Mouse (Mus musculus) E14TG2a.4 (cell line): ENCODE data around the gene Mrpl43.

Experiments
- H3K27me3 ChIP-seq: 2 replicates; pipeline ENCODE4 v1.6.1; 2014; ENCODE audit warnings: low read length, control low read depth; ENCODE audit not compliant: insufficient read depth
- H3K36me3 ChIP-seq: 2 replicates; pipeline ENCODE4 v1.6.1; 2014; ENCODE audit warnings: low read length, control low read depth; ENCODE audit not compliant: insufficient read depth
- H3K4me1 ChIP-seq: replicated peaks from 2 replicates; pipeline ENCODE4 v1.6.1; 2014; ENCODE audit warnings: low read depth, low read length, control low read depth
- H3K4me3 ChIP-seq: replicated peaks from 2 replicates; pipeline ENCODE4 v1.5.1; 2014; ENCODE audit warnings: mild to moderate bottlenecking, low read length
- H3K9me3 ChIP-seq: 2 replicates; pipeline ENCODE4 v1.6.1; 2014; ENCODE audit warnings: low read length, control low read depth
- CTCF ChIP-seq: conservative IDR thresholded peaks from 2 replicates; pipeline ENCODE4 v1.5.1; 2014; ENCODE audit warnings: low read length
- NANOG ChIP-seq: IDR thresholded peaks from 2 replicates; pipeline ENCODE4 v1.6.1; 2014; ENCODE audit warnings: borderline replicate concordance, low read length, mixed read lengths
- POU5F1 ChIP-seq: IDR thresholded peaks from 2 replicates; pipeline ENCODE4 v1.6.1; 2014; ENCODE audit warnings: low read length, borderline replicate concordance

Gene Mrpl43

GRCm38 (mm10) chr19:45005957-45006712, at the start of gene Mrpl43:
TSS of gene Mrpl43 (minus strand) at chr19:45006442.
- peaks cover 82% of the 10 kb centered on the region for H3K4me1 ChIP-seq
- peaks cover 80% of the 10 kb centered on the region for H3K36me3 ChIP-seq
- H3K27me3 ChIP-seq, result no peaks in the 10 kb centered on the region
- no peak for TF ChIP-seq POU5F1
- TF ChIP-seq NANOG, result no peak
- no peak for TF ChIP-seq CTCF
- peak within 1 kb of the TSS; percentile 99 for H3K4me3 ChIP-seq
- H3K9me3 ChIP-seq, result no peaks in the 10 kb centered on the region

DNA sequence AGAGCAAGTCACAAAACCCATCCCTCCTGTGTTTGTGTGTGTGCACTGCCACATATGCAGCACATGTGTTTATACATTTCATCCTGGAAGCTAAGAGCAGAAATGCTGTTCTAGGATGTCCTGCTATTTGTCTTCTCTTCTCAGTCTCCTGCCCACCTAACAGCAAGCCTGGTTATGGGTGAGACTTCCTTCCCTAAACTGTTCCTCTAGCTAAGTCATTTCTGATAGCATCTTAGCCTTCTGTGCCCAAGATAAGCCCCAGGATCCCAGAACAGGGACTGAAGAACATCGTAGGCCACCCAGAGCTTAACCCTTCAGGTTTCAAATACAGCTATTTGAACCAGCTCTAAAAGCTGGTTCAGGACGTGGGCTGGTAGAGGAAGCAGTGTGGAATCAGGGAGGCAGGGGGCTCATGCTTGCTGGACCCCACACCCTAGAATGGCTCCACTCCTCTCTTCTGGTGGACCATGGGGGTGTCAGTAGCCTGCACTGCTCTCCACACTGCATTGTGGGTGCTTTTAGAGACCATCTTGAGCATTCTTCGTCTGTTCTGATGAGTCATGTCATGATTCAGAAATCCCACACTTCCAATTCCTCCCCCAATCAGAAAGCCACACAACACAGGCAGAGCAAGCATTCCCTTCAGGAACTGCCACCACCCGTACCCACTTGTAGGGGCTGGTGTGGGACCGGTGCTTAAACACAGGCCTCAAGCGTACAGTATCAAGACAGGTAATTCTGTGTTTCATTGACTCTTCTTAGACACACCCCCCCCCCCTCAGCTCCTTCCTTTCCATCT, 48.8 kb upstream of the Mrpl43 start:
- peaks cover 53% of the 10 kb centered on the region for H3K4me1 ChIP-seq
- H3K27me3 ChIP-seq, result peaks cover 10% of the 10 kb centered on the region
- H3K36me3 ChIP-seq, result peaks cover 5% of the 10 kb centered on the region; the same call in 1 of the 2 replicates
- no peak for TF ChIP-seq CTCF
- no peak for TF ChIP-seq POU5F1
- TF ChIP-seq NANOG, result no peak
- no peaks in the 10 kb centered on the region for H3K9me3 ChIP-seq
- H3K4me3 ChIP-seq, result no peak overlapping the region

DNA sequence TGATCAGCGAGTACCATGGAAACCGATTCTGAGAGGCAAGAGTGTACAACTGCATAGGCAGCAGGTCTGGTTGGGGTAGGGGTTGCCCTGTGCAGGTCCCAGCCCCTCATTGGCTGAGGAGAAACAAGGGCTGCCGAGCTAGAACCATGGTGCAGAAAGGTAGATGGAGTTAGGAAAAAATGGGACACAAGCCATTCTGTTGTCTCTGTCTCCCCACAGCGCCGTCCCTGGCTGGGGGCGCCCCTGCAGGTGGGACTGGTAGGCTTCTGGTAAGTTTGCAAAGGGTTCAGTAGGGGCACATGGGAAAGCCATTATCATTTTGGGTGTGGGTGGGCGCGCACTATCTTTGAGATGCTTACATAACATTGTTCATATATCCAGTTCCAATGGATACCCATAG, 47.2 kb upstream of the Mrpl43 start:
- H3K9me3 ChIP-seq, result no peaks in the 10 kb centered on the region
- H3K36me3 ChIP-seq, result peaks cover 5% of the 10 kb centered on the region; the same call in 1 of the 2 replicates
- no peak for TF ChIP-seq NANOG
- TF ChIP-seq CTCF, result 0 out of 2 replicates have a peak, but pooled peaks have one; percentile 6
- no peak for TF ChIP-seq POU5F1
- peaks cover 64% of the 10 kb centered on the region for H3K4me1 ChIP-seq
- H3K27me3 ChIP-seq, result peaks cover 25% of the 10 kb centered on the region
- 0 out of 2 replicates have a peak overlapping the region, but pooled peaks have one; percentile 7 for H3K4me3 ChIP-seq

DNA sequence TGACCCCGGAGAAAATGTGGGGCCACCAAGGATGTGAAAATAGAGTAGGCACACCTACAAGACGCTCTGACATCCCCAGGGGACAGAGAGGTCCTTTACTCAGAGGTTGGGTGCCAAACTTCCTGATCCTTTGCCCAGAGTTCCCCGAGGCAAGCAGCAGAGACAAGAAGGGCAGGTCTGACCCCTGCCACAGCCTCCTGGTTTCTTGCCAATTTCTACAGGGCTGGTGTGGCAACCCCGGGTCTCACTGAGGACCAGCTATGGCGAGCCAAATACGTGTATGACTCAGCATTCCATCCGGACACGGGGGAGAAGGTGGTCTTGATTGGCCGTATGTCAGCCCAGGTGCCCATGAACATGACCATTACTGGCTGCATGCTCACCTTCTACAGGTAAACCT, 43.3 kb upstream of the Mrpl43 start:
- Histone ChIP-seq H3K27me3 (peaks cover 60% of the 10 kb centered on the region), H3K9me3 (no peaks in the 10 kb centered on the region), H3K36me3 (peaks cover 5% of the 10 kb centered on the region; the same call in 1 of the 2 replicates), H3K4me1 (peaks cover 75% of the 10 kb centered on the region), H3K4me3 (no peak overlapping the region)
- TF ChIP-seq NANOG (no peak), CTCF (no peak), POU5F1 (no peak)

- Histone ChIP-seq H3K4me3 (peak overlapping the region; percentile 74; the same call in 1 of the 2 replicates), H3K36me3 (peaks cover 5% of the 10 kb centered on the region; the same call in 1 of the 2 replicates), H3K27me3 (peaks cover 68% of the 10 kb centered on the region), H3K4me1 (peaks cover 71% of the 10 kb centered on the region), H3K9me3 (no peaks in the 10 kb centered on the region)
- TF ChIP-seq CTCF, result no peak
- no peak for TF ChIP-seq POU5F1
- TF ChIP-seq NANOG, result no peak
Measured at GRCm38 (mm10) chr19:45048644-45049365, 42.6 kb upstream of the Mrpl43 start.

DNA sequence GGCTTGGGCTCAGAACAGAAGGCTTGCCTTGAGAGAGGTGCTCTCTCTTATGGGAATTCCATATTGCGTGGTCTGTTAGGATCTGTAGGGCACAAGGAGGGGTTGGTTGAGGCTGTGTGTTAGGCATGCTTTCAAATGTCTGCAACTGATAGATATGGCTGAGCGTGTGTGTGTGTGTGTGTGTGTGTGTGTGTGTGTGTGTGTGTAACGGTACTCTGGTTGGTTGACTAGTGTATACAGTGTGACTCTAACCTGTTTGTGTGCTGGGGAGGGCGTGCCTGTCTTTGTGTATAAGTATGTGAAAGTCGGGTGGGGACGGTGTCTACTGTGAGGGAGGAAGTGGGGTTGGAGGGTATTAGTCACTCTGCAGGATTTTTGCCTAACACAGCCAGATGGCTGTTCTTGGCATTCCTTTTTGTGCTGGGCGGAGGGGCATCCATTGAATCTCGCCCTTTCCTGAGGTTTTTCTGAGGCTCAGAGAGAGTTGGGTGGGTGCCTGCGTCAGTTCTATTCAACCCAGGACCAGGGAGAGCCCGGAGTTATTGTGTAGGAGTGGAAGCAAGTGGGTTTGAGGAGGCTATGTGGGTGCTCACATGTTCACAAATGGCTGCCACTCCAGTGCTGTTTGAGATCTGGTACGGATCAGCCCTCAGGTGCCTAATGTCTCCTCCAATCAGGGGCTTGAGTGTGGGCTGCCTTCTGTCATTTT, 41.8 kb upstream of the Mrpl43 start:
- Histone ChIP-seq H3K27me3 (peaks cover 74% of the 10 kb centered on the region), H3K4me1 (peaks cover 64% of the 10 kb centered on the region), H3K4me3 (peak overlapping the region; percentile 74), H3K36me3 (peaks cover 5% of the 10 kb centered on the region; the same call in 1 of the 2 replicates), H3K9me3 (no peaks in the 10 kb centered on the region)
- no peak for TF ChIP-seq CTCF
- no peak for TF ChIP-seq POU5F1
- TF ChIP-seq NANOG, result no peak

GRCm38 (mm10) chr19:45047417-45047934, 41.2 kb upstream of the Mrpl43 start, which contains the start of gene Sfxn3:
TSS of gene Sfxn3 (plus strand) at chr19:45047503.
- no peaks in the 10 kb centered on the region for H3K9me3 ChIP-seq
- H3K27me3 ChIP-seq, result peaks cover 80% of the 10 kb centered on the region
- peaks cover 63% of the 10 kb centered on the region for H3K4me1 ChIP-seq
- peak within 1 kb of the TSS; percentile 74 for H3K4me3 ChIP-seq
- H3K36me3 ChIP-seq, result peaks cover 2% of the 10 kb centered on the region; the same call in 1 of the 2 replicates
- TF ChIP-seq CTCF (peak; percentile 70), POU5F1 (no peak)
